Mouse (Mus musculus): ENCODE data around the gene Mdc1. TPM values are rescaled to one million over a fixed set of nuclear protein-coding genes. Genes with fewer than 3 reads are reported as not detected.

Mdc1 gene
- polyA plus RNA-seq (2012; fragmentation: generic; extraction: Trizol): 10 to 100 TPM in 1 of 2 experiments, 1 to 10 TPM in 1; 2.4 to 13.5 TPM

DNA sequence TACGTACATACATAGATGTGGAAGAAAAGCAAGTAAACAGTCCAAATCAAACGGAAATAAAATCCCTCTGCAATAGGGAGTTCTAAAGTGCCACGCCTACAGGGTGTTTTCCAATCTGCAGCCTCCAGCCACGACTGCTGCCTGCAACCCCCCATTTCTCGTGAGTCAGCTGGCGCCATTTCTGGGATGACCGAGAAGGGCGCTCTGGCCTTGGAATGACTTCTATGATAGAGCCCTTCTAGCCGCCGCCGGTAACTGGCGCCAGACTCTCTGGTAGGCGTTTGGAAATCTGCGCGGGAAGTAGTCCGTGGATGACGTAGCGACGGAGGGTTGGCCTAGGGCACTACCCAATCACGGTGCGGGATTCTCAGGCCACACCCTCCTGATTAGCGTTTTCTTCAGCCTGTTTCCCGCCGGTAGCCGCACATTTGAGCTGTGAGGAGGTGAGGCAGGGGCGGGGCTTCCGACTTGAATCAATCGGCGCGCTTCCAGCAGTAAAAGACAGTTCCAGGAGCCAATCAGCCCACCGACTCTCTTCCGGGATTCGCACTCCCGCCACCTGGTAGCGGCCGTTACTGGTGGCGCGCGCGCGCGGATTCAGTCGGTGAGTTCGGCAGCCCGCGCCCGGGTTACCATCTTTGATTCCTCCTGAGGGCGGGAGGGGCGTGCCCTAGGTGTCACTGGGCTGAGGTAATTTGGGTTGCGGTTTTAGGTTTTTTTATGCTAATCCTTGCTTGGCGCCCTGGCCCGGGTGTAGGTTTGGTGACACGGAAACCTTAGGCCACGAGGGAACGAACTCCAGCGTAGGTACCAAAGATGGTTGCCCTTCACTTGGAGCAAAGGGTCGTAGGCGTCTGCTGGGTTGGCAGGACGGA is at the start of gene Mdc1:
Gene Mdc1, plus strand, starts transcription at position 440 of the 875 bp plus-strand sequence.

DNA sequence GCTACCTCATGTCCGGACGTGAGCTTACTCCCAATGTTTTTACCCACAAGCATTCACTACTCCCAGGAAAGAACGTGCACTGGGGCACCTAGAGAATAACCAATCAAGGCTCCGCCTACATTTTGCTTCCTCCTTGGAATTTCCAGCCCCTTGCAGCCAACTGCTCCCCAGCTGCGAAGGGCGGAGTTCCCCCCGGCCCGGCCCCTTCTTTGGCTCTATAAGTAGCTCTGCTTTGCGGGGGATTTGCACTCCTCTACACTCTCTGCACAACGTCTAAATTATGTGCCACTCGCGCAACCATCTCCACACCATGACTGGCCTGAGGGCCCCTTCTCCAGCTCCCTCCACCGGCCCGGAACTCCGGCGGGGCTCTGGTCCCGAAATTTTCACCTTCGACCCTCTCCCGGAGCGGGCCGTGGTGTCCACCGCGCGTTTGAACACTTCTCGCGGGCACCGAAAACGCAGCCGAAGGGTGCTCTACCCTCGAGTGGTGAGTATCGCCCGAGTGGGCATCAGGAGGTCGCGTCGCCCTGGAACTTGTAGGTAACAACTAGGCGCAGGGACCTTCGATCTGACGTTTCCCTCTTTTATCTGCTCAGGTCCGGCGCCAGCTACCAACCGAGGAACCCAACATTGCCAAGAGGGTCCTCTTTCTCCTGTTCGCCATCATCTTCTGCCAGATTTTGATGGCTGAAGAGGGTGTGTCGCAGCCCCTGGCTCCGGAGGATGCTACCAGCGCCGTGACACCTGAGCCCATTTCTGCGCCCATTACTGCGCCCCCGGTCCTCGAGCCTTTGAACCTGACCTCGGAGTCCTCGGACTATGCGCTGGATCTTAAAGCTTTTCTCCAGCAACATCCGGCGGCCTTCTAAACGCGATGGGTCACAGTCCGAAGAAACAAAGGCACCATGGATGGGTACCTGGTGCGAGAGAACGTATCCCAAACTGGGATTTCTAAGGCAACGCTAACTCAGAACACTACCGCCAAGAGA is 19.6 kb upstream of the Mdc1 start, which contains the start of gene Ier3:
Gene Ier3, plus strand, starts transcription at position 246 of the 992 bp plus-strand sequence.

DNA sequence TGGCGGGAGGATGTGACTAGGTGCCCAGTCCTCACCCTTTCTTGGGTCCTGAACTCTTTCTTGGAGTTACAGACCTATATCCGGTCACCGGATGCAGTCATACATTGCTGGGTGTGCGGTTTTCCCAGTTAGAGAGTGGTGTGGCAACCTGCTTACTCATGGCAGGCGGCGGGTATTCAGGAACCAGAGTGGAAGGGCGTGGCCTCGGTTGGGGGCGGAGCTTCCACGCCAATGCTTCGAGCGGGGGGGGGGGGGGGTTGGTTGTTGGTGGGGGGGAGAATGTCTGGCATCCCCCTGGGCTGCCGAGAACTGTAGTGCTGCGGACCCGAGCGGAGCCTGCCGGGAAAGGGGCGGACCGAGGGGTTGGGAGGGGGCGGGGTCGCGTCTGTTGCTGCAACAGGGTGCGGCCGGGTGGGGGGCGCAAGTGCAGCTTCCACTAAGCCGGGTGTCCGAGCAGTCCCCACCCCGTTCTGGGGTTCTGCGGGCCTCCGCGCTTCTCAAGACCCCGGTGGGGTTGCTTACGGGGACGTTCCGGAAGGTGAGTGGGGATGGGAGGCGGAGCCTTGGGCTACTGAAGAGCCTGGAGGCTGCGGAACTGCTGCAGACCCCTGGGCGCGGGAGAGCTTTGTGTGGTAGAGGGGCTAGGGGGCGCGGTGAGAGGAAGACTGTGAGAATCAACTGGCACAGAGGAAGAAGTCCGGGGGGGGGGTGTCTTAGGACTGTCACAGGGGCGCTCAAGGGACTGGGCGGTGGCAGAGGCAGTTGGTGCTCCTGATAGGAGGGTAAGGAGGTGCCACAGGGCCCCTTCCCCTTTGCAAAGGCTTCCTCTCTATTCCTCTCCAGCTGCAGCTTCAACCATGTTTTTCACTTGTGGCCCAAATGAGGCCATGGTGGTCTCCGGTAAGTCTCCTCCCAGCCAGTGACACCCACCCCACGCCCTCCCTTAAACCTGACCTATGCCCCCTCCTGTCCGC is 18.1 kb upstream of the Mdc1 start, which contains the start of gene Flot1:
Gene Flot1, plus strand, starts transcription at position 267 of the 974 bp plus-strand sequence.

DNA sequence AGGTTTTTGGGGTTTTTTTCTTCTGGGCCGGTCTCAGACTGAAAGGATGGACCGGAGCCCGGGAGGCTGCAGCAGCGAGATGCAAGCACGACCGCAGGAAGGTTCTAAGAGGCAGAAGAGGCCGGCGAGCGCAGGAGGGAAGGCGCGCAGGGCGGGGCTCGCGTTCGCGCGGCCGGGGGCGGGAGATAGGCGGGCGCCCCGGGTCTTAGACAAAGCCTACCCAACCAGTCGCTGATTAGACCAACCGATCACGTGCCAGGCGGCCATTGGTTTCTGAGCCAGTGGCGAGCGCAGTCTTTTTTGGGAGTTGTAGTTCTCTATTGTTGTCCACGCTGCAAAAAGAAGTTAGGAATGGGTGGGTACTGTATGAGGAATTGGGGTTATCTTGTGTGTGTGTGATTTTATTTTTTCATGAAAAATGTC is 3.2 kb upstream of the Mdc1 start, which contains the start of gene Tubb5:
Gene Tubb5, minus strand, starts transcription at position 185 of the 423 bp plus-strand sequence.

DNA sequence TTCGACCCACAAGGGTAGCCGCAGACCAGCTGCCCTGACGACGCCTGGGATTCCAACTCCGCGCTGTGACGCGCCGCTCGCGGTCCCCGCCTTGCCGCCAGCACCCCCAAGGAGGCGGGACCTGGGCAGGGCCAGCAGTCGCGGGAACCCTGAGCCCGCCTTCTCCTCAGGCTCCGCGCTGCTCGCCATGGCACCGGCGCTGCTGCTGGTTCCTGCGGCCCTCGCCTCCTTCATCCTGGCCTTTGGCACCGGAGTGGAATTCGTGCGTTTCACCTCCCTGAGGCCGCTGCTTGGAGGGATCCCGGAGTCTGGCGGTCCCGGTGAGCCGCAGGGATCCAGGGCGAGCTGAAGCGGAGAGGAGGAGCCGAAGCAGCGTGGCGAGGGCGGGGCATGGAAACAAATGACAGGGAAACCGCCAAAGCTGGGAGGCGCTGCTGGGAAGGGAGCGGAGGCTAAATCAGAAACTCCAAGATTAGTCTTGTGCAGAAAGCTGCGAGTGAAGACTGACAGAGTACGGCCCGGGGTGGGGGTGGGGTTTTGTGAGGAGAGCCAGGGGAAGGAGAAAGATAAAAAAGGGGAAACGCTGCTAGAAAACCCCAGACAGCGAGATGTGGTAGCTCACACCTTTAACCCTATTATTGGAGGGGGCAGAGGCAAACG is 20.0 kb downstream of the Mdc1 start, which contains the start of gene Nrm:
Gene Nrm, plus strand, starts transcription at position 121 of the 660 bp plus-strand sequence.

DNA sequence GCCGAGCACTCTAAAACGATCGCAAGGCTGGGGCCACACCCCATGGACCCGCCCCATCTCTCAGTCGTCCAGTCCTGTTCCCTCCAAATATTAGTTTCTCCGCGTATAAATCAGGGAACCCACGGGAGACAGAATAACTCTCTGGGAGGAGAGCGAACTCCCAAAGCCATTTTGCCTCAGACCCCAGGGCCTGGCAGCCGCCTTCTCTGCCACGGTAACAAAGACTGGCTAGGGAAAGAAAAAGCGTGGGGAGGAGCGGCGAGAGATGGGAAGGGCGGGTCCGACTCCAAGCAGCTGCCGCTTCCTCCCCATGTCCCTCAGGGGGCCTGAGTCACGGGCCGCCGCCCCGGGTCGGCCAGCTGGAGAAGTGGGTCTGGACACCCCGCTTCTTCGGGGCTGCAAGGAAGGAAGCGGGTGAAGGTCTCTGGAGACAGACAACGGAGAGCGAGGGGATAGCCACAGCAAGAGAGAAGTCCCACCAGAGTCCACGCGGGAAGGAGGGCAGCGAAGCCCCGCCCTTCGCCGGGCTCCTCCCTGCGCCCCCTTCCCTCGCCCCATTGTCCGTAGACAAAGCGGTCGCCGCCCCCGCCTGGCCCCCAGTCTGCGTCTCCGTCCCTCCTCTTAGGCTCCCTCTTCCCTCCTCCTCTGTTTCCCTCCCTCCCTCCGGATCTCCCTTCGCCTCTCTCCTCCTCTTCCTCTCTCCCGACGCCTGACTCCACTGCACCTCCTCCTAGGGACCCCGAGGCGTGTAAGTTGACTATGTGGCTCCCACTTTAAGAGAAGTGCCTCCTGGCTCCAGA is 24.4 kb downstream of the Mdc1 start, which contains the start of gene Ppp1r18:
Gene Ppp1r18, plus strand, starts transcription at position 113 of the 800 bp plus-strand sequence.

DNA sequence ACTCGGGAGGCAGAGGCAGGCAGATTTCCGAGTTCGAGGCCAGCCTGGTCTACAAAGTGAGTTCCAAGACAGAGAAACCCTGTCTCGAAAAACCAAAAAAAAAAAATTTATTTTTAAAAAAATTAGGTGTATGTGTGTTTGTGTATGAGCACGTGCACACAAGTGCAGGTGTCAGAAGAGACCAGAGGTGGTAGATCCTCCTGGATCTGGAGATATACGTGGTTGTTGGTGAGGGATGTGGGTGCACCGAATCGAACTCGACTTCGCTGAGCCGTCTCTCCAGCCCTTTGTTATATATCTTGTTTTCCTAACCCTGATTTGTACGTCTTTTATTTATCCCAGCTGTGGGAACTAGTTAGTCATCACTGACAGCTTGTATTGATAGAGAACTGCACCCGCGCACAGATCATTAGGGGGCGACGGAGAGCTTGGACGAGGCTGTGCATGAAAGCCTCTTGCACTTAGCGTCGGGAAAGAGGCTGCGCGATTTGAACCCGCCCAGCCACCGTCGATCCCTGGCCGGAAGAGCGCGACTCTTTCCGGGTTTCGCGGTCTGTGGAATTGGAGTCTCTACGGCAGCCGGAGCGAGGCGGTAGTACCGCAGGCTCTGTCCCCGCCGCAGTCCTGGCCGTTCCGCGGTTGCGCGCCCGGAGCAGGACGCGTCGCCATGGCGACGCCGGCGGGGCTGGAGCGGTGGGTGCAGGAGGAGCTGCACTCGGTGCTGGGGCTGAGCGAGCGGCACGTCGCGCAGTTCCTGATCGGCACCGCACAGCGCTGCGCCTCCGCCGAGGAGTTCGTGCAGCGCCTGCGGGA is 38.1 kb downstream of the Mdc1 start, which contains the start of gene Dhx16:
Gene Dhx16, plus strand, starts transcription at position 575 of the 813 bp plus-strand sequence.

DNA sequence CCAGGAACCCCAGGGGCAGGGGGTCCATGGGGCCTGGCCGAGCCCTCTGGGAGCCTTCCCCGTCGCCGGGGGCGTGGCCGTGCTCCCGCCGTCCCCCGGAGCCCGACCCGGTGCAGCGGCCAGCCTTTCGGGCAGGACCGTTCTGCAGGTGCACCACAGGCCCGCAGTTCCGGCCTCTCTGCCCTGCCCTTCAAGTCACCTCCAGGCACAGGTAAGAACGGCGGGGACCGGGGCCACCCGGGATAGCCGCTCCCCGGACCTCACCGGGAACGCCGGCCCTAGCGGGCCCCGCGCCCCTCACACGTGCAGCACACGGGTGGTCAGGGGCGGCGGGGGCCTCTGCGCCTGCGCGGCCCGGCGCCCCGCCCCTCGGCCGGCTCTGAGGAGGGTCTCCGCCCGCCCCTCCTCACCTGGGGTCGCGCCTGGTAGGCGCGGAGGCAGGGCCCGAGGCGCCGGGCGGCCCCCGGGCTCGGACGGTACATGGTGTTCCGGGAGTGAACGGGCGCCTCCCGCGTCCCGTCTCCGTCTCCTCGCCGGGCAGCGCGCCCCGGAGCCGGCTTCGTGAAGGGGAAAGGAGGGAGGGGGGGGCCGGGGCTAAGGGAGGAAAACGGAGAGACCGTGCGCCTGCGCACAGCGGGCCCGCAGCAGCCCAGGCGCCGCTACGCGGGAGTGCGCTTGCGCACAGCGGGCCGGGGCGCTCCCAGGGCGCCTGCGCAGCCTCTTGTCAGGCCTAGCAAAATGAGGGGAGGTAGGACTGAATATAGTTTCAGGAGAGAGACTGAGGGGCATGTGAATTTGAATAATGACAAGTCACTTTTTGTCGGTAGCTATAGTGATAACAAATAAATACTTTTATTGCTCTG is 55.7 kb downstream of the Mdc1 start, which contains the start of gene 2310061I04Rik:
Gene 2310061I04Rik, minus strand, starts transcription at position 651 of the 863 bp plus-strand sequence.

Other genes with a start within 250 kb of the Mdc1 start
- gene Sfta2, start 240.0 kb upstream of the Mdc1 start, polyA plus RNA-seq (2012; fragmentation: generic; extraction: Trizol): not detected
- gene Gm9573, start 214.9 kb upstream of the Mdc1 start, polyA plus RNA-seq (2012; fragmentation: generic; extraction: Trizol): not detected
- gene Mucl3, start 197.8 kb upstream of the Mdc1 start, polyA plus RNA-seq (2012; fragmentation: generic; extraction: Trizol): under 1 TPM in 1 of 2 experiments, not detected in 1; 0.01 TPM
- 10 to 100 TPM; 10.3 to 17.1 TPM for gene Vars2, start 173.9 kb upstream of the Mdc1 start, polyA plus RNA-seq (2012; fragmentation: generic; extraction: Trizol)
- gene Gtf2h4, start 167.8 kb upstream of the Mdc1 start, polyA plus RNA-seq (2012; fragmentation: generic; extraction: Trizol): 10 to 100 TPM; 37.3 to 43.3 TPM
- 10 to 100 TPM; 13.6 to 77.1 TPM for gene Ddr1, start 136.9 kb upstream of the Mdc1 start, polyA plus RNA-seq (2012; fragmentation: generic; extraction: Trizol)
- gene Ier3, start 19.8 kb upstream of the Mdc1 start, polyA plus RNA-seq (2012; fragmentation: generic; extraction: Trizol): 10 to 100 TPM; 26.7 to 55.4 TPM
- 10 to 100 TPM; 40.2 to 78.8 TPM for gene Flot1, start 18.3 kb upstream of the Mdc1 start, polyA plus RNA-seq (2012; fragmentation: generic; extraction: Trizol)
- gene Tubb5, start 3.2 kb upstream of the Mdc1 start, polyA plus RNA-seq (2012; fragmentation: generic; extraction: Trizol): 1,000 to 10,000 TPM; 1,640 to 1,875 TPM
- 10 to 100 TPM; 24.6 to 60.0 TPM for gene Nrm, start 19.8 kb downstream of the Mdc1 start, polyA plus RNA-seq (2012; fragmentation: generic; extraction: Trizol)
- gene Ppp1r18, start 24.1 kb downstream of the Mdc1 start, polyA plus RNA-seq (2012; fragmentation: generic; extraction: Trizol): 10 to 100 TPM; 72.4 to 92.4 TPM
- 10 to 100 TPM; 47.9 to 54.5 TPM for gene Dhx16, start 38.3 kb downstream of the Mdc1 start, polyA plus RNA-seq (2012; fragmentation: generic; extraction: Trizol)
- gene 2310061I04Rik, start 55.9 kb downstream of the Mdc1 start, polyA plus RNA-seq (2012; fragmentation: generic; extraction: Trizol): 10 to 100 TPM; 23.3 to 41.8 TPM
- 10 to 100 TPM in 1 of 2 experiments, 1 to 10 TPM in 1; 8.0 to 45.3 TPM for gene Atat1, start 68.6 kb downstream of the Mdc1 start, polyA plus RNA-seq (2012; fragmentation: generic; extraction: Trizol)
- gene Mrps18b, start 74.9 kb downstream of the Mdc1 start, polyA plus RNA-seq (2012; fragmentation: generic; extraction: Trizol): 100 to 1,000 TPM in 1 of 2 experiments, 10 to 100 TPM in 1; 55.9 to 163 TPM
- 10 to 100 TPM; 10.4 to 31.4 TPM for gene Ppp1r10, start 74.9 kb downstream of the Mdc1 start, polyA plus RNA-seq (2012; fragmentation: generic; extraction: Trizol)
- 10 to 100 TPM; 65.7 to 99.3 TPM for gene Abcf1, start 128.2 kb downstream of the Mdc1 start, polyA plus RNA-seq (2012; fragmentation: generic; extraction: Trizol)
- 100 to 1,000 TPM in 1 of 2 experiments, 10 to 100 TPM in 1; 64.4 to 105 TPM for gene Gnl1, start 138.3 kb downstream of the Mdc1 start, polyA plus RNA-seq (2012; fragmentation: generic; extraction: Trizol)
- 10 to 100 TPM in 1 of 2 experiments, 1 to 10 TPM in 1; 8.0 to 24.8 TPM for gene Prr3, start 138.7 kb downstream of the Mdc1 start, polyA plus RNA-seq (2012; fragmentation: generic; extraction: Trizol)
- 1 to 10 TPM in 1 of 2 experiments, under 1 TPM in 1; 0.04 to 1.6 TPM for gene H2-T24, start 179.0 kb downstream of the Mdc1 start, polyA plus RNA-seq (2012; fragmentation: generic; extraction: Trizol)
- gene H2-T23, start 191.3 kb downstream of the Mdc1 start, polyA plus RNA-seq (2012; fragmentation: generic; extraction: Trizol): 10 to 100 TPM in 1 of 2 experiments, 1 to 10 TPM in 1; 7.0 to 77.3 TPM
- 100 to 1,000 TPM in 1 of 2 experiments, 10 to 100 TPM in 1; 42.8 to 114 TPM for gene H2-T22, start 201.2 kb downstream of the Mdc1 start, polyA plus RNA-seq (2012; fragmentation: generic; extraction: Trizol)
- under 1 TPM in 1 of 2 experiments, not detected in 1; 0.09 TPM for gene Gm6034, start 201.4 kb downstream of the Mdc1 start, polyA plus RNA-seq (2012; fragmentation: generic; extraction: Trizol)
- under 1 TPM; 0.08 to 0.39 TPM for gene Gm11127, start 216.9 kb downstream of the Mdc1 start, polyA plus RNA-seq (2012; fragmentation: generic; extraction: Trizol)